Mouse (Mus musculus) kidney, adult 8-10 months (tissue): ENCODE results near the gene Lysmd3.
"Not testable (repeated sequence)": the region's sequence is repeated elsewhere in the genome, so short reads cannot be mapped to it uniquely, and the experiment has no call there.

ENCODE experiments used
- DNase-seq, 2 experiments: peaks; one replicate each; pipeline ENCODE4 v3.0.0; 2022

The Lysmd3 gene

GRCm38 (mm10) chr13:81657351-81658052 lies at the start of gene Lysmd3:
TSS of gene Lysmd3 (plus strand) at chr13:81657663.
- DNase-seq, result peak; percentile 90 to 91

GRCm38 (mm10) chr13:81610349-81610748 lies 47.1 kb upstream of the Lysmd3 start:
- DNase-seq, result no peak

GRCm38 (mm10) chr13:81627861-81628260 lies 29.6 kb upstream of the Lysmd3 start:
- DNase-seq, result not testable (repeated sequence)

- DNase-seq, result no peak
These were observed 28.8 kb upstream of the Lysmd3 start for GRCm38 (mm10) chr13:81628631-81629190.

- DNase-seq, result no peak
These were observed 28.1 kb upstream of the Lysmd3 start for GRCm38 (mm10) chr13:81629395-81629794.

GRCm38 (mm10) chr13:81630566-81630965 lies 26.9 kb upstream of the Lysmd3 start:
- no peak for DNase-seq

- peak; percentile 74 to 82 for DNase-seq
These were observed 24.6 kb upstream of the Lysmd3 start, which contains the start of gene Adgrv1 for GRCm38 (mm10) chr13:81632720-81633415. TSS of gene Adgrv1 (minus strand) at chr13:81633154.

- no peak for DNase-seq
These were observed 17.8 kb upstream of the Lysmd3 start for GRCm38 (mm10) chr13:81639624-81640023.

GRCm38 (mm10) chr13:81640881-81641280 lies 16.6 kb upstream of the Lysmd3 start:
- DNase-seq, result no peak

- peak in 1 of 2 experiments; percentile 38 for DNase-seq
These were observed 16.0 kb upstream of the Lysmd3 start for GRCm38 (mm10) chr13:81641289-81642045.

GRCm38 (mm10) chr13:81642491-81643149 lies 14.8 kb upstream of the Lysmd3 start:
- DNase-seq, result no peak

GRCm38 (mm10) chr13:81644047-81644565 lies 13.4 kb upstream of the Lysmd3 start:
- DNase-seq, result no peak

- no peak for DNase-seq
These were observed 11.1 kb upstream of the Lysmd3 start for GRCm38 (mm10) chr13:81646348-81646747.

- DNase-seq, result not testable (repeated sequence)
These were observed 7.1 kb upstream of the Lysmd3 start for GRCm38 (mm10) chr13:81650382-81650781.

- no peak for DNase-seq
These were observed 1.2 kb upstream of the Lysmd3 start for GRCm38 (mm10) chr13:81656091-81656850.

GRCm38 (mm10) chr13:81657008-81657350 lies 484 bp upstream of the Lysmd3 start:
- no peak for DNase-seq

GRCm38 (mm10) chr13:81658053-81658752 lies 740 bp downstream of the Lysmd3 start:
- DNase-seq, result peak in 1 of 2 experiments; percentile 2

GRCm38 (mm10) chr13:81663566-81664330 lies 6.3 kb downstream of the Lysmd3 start:
- DNase-seq, result no peak

- no peak for DNase-seq
These were observed 6.9 kb downstream of the Lysmd3 start for GRCm38 (mm10) chr13:81664331-81664698.

- no peak for DNase-seq
These were observed 10.2 kb downstream of the Lysmd3 start for GRCm38 (mm10) chr13:81667713-81668112.
